Mouse (Mus musculus): ENCODE data around the gene C2cd4c. TPM values are rescaled to one million over a fixed set of nuclear protein-coding genes. Genes with fewer than 3 reads are reported as not detected.

The C2cd4c gene
- 0.03 and 0.05 TPM in 2 replicates for polyA plus RNA-seq (2015; fragmentation: Nextera tagmentation; extraction: Ambion mirVana)

DNA sequence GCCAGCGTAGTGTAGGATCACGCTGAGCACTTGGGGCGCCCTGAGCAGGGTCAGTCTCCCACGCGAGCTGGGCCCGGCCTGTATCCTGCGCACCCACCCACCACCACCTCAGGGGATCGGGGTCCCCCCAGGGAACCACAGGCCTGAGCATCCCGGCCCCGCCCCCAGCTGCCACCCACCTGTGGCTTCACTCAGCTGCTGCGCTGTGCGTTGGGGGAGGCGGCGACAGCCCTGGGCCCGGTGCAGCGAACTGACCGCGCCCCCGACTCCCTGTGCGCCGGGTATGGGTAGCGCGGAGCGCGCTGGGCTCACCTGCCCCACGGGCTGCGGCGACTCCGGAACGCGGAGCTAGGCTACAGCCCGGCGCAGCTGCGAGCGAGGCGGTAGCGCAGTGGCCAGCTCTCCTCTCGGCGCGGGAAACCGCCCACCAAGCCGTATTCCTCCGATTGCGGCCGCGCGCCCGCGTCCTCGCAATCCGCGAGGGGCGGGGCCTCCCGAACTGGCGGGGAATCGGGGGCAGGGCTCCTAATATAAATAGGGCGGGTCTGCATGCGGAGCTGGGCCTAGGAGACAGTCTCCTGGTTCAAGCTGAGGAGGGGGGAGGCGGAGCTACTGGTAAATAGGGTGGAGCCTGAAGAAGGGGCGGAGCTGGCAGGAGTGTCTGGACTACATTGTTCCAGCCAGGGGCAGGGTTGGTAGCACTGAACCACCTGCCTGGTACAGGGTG, at the start of gene C2cd4c:
TSS of gene C2cd4c (minus strand) at position 448 of the 727 bp plus-strand sequence.
- peak; percentile 77 for ATAC-seq (ENCODE audit: low FRiP score, low read depth)
- Histone ChIP-seq H3K4me2 (replicated peaks) (peak within 1 kb of the TSS; percentile 97), H3K27ac (no peak within 1 kb of the TSS), H3K4me3 (peak within 1 kb of the TSS; percentile 59), H3K27me3 (peaks cover 57% of the 10 kb centered on the region), H3K36me3 (no peaks in the 10 kb centered on the region), H3K9me3 (no peaks in the 10 kb centered on the region), H3K9ac (peak within 1 kb of the TSS; percentile 72), H3K4me1 (peaks cover 20% of the 10 kb centered on the region)
- WGBS, result under 1% methylated on average over 60 of the region's 60 CpGs

DNA sequence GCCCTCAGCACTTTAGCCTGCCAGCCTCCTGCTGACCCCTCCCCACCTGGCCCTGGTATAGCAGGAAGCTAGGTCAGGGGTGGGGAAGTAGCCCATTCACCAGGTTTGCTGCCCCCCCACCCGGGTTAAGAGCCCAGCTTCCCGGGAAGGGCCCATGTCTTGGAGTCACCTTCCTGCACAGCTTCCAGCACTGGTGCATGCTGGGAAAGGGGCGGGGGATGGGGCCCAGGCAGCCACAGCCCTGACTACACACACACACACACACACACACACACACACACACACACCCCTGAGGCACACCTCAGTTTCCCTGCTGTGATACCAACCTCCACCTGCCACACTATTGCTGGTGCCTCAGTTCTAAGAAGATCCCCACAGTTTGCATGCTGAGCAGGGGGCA, 48.0 kb upstream of the C2cd4c start:
- 36% methylated on average over 3 of the region's 3 CpGs for WGBS
- H3K4me2 ChIP-seq (replicated peaks), result no peak overlapping the region
- 0 out of 2 replicates have a peak, but pooled peaks cover 2% of the 10 kb centered on the region for H3K4me1 ChIP-seq
- no peaks in the 10 kb centered on the region for H3K36me3 ChIP-seq
- no peaks in the 10 kb centered on the region for H3K9me3 ChIP-seq
- no peak overlapping the region for H3K27ac ChIP-seq
- H3K9ac ChIP-seq, result no peak overlapping the region
- H3K4me3 ChIP-seq, result no peak overlapping the region
- ATAC-seq (ENCODE audit: low FRiP score, low read depth), result no peak
- no peaks in the 10 kb centered on the region for H3K27me3 ChIP-seq

DNA sequence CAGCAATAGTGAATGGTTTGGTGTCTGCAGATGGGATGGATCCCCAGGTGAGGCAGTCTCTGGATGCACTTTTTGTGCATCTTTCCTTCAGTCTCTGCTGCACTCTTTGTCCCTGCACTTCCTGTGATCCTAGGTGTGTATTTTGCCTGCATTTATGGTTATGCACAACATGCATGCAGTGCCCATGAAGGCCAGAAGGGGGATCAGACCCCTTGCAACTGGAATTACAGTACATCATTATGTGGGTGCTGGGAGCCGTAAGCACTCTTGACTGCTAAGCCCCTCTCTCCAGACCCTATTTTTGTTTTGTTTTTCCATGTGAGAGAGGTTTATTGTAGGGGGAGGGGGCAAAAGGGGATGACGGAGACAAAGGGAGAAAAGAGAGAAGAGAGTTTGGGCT, 46.5 kb upstream of the C2cd4c start:
- H3K27me3 ChIP-seq, result no peaks in the 10 kb centered on the region; the same call in 1 of the 2 replicates
- no peak overlapping the region for H3K27ac ChIP-seq
- H3K4me3 ChIP-seq, result no peak overlapping the region
- WGBS, result 72% methylated on average over 2 of the region's 2 CpGs
- no peaks in the 10 kb centered on the region for H3K9me3 ChIP-seq
- no peaks in the 10 kb centered on the region for H3K36me3 ChIP-seq
- no peak overlapping the region for H3K9ac ChIP-seq
- ATAC-seq (ENCODE audit: low FRiP score, low read depth), result no peak
- H3K4me2 ChIP-seq (replicated peaks), result no peak overlapping the region
- H3K4me1 ChIP-seq, result 0 out of 2 replicates have a peak, but pooled peaks cover 2% of the 10 kb centered on the region

DNA sequence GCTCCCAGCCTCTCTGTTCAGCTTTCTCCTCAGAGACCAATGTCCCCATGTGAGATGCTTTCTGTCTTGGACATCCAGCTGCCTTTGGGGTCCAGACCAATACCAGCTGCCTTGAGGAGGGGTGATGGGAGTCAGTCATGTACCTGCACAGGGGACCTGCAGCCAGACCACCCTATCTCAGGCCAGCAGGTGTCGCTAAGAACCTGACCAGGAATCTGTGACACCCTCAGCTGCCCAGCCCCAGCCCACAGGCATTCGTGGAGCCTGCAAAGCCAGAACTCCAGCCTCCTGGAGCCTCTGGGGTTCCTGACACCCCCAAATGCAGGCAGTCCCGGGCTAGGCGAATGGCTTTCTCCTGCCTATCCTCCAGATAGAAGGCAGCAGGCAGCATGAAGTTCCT, 45.0 kb upstream of the C2cd4c start:
- Histone ChIP-seq H3K27me3 (no peaks in the 10 kb centered on the region; the same call in 1 of the 2 replicates), H3K9me3 (no peaks in the 10 kb centered on the region), H3K4me2 (replicated peaks) (no peak overlapping the region), H3K27ac (no peak overlapping the region), H3K36me3 (no peaks in the 10 kb centered on the region), H3K4me1 (peaks cover 7% of the 10 kb centered on the region; the same call in 1 of the 2 replicates), H3K4me3 (no peak overlapping the region), H3K9ac (no peak overlapping the region)
- 19% methylated on average over 4 of the region's 4 CpGs for WGBS
- no peak for ATAC-seq (ENCODE audit: low FRiP score, low read depth)

DNA sequence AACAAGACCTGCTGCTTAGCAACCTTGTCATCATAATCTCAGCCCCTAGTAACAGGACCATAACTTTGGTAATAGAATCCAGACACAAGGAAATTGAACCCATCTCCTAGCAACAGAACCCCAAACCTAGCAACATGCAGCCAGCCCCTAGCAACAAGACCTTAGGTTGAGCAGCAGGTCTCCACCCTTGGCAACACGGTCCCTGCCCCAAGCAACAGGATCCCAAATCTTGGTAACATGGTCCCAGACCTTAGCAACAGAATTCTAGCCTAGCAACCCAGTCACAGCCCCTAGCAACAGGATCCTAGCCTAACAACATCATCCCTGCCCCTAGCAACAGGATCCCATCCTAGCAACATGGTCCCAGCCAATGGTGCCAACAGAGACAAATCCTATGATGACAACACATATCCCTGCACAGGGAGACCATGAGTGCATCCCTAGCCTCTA, 41.1 kb upstream of the C2cd4c start:
- Histone ChIP-seq H3K9me3 (no peaks in the 10 kb centered on the region), H3K4me1 (peaks cover 7% of the 10 kb centered on the region; the same call in 1 of the 2 replicates), H3K27ac (no peak overlapping the region), H3K27me3 (peaks cover 5% of the 10 kb centered on the region; the same call in 1 of the 2 replicates), H3K4me2 (replicated peaks) (no peak overlapping the region), H3K4me3 (no peak overlapping the region), H3K9ac (no peak overlapping the region), H3K36me3 (no peaks in the 10 kb centered on the region)
- ATAC-seq (ENCODE audit: low FRiP score, low read depth), result peak; percentile 84
- WGBS, result 0% methylated on average over 1 of the region's 1 CpGs

DNA sequence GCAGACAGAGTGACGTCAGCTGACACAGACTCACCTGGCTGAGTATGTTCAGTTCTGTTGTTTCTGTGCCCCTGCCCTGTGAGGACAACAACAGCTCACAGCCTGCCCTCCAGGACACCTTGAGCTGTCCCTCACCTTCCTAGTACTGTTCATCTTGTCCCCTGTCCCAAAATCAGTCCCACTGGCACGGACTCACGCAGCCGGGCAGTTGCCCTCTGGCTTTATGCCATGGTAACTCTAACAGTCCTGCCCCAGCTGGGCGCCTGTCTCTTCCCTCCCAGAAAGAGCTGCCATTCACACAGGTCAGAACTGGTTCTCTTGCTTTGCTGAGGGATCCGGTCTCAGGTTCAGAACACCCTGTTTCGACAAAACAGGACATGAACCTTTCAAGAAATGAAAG, 39.0 kb upstream of the C2cd4c start:
- ATAC-seq (ENCODE audit: low FRiP score, low read depth), result no peak
- 77% methylated on average over 7 of the region's 7 CpGs for WGBS
- no peak overlapping the region for H3K4me2 ChIP-seq (replicated peaks)
- no peak overlapping the region for H3K4me3 ChIP-seq
- no peaks in the 10 kb centered on the region for H3K9me3 ChIP-seq
- no peak overlapping the region for H3K9ac ChIP-seq
- H3K27ac ChIP-seq, result no peak overlapping the region
- H3K27me3 ChIP-seq, result peaks cover 5% of the 10 kb centered on the region; the same call in 1 of the 2 replicates
- H3K4me1 ChIP-seq, result peaks cover 5% of the 10 kb centered on the region; the same call in 1 of the 2 replicates
- no peaks in the 10 kb centered on the region for H3K36me3 ChIP-seq

DNA sequence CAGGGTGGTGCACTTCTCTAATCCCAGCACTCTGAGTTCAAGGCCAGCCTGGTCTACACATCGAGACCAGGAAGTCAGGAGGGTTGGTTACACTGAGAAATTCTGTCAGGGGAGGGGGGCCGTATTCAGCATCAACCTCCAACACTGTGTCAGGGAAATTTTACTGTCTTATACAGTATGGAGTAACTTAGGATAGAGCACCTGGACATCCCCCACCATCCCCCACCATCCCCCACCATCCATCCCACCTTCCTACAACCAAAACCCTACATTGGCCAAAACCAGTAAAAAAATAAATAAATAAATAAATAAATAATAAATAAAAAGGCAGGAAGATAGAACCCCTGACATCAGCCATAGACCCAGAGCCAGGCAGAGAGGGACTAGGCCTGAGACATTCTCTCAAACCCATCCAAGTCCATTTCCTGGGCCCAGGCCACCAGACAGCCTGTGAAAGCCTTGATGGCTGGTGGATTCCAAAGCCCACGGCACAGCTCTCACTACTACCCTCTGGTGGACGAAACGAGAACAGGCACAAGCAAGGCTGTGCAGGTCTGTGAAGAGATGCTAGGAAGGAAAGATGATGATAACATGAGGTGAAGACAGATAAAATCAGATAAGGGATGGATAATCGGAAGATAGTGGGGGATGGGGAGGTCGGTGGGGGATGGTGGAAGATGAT, 35.4 kb upstream of the C2cd4c start:
- Histone ChIP-seq H3K9ac (no peak overlapping the region), H3K4me1 (no peaks in the 10 kb centered on the region), H3K4me3 (no peak overlapping the region), H3K4me2 (replicated peaks) (no peak overlapping the region), H3K36me3 (no peaks in the 10 kb centered on the region), H3K9me3 (no peaks in the 10 kb centered on the region), H3K27ac (no peak overlapping the region), H3K27me3 (0 out of 2 replicates have a peak, but pooled peaks cover 5% of the 10 kb centered on the region)
- WGBS, result 31% methylated on average over 7 of the region's 7 CpGs
- ATAC-seq (ENCODE audit: low FRiP score, low read depth), result peak; percentile 38; the same call in 1 of the 2 replicates

DNA sequence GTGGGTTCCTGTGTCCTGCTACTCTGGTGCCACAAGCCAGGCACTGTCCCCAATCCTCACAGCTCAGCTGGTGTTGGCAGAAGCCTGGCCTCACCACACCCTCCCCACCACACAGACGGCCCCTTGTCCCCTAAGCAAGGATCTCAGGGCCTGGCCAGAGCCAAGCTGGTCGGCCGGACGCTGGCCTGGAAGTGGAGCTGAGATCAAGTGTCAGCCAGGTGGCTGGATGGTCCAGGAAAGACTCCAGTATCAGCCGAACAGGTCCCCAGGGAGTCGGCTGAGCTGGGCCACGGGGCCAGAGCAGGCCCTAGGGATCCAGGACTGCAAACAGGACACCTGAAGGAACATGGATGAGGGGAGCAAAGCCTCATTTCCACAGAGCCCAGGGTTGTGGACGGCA, 31.9 kb upstream of the C2cd4c start, which contains the start of gene Odf3l2:
TSS of gene Odf3l2 (minus strand) at position 28 of the 400 bp plus-strand sequence.
- Histone ChIP-seq H3K27me3 (no peaks in the 10 kb centered on the region), H3K9me3 (no peaks in the 10 kb centered on the region), H3K9ac (peak within 1 kb of the TSS; percentile 19; the same call in 1 of the 2 replicates), H3K36me3 (no peaks in the 10 kb centered on the region), H3K27ac (no peak within 1 kb of the TSS), H3K4me3 (no peak within 1 kb of the TSS), H3K4me2 (replicated peaks) (no peak within 1 kb of the TSS), H3K4me1 (no peaks in the 10 kb centered on the region)
- ATAC-seq (ENCODE audit: low FRiP score, low read depth), result 0 out of 2 replicates have a peak, but pooled peaks have one; percentile 20
- WGBS, result 69% methylated on average over 8 of the region's 8 CpGs

DNA sequence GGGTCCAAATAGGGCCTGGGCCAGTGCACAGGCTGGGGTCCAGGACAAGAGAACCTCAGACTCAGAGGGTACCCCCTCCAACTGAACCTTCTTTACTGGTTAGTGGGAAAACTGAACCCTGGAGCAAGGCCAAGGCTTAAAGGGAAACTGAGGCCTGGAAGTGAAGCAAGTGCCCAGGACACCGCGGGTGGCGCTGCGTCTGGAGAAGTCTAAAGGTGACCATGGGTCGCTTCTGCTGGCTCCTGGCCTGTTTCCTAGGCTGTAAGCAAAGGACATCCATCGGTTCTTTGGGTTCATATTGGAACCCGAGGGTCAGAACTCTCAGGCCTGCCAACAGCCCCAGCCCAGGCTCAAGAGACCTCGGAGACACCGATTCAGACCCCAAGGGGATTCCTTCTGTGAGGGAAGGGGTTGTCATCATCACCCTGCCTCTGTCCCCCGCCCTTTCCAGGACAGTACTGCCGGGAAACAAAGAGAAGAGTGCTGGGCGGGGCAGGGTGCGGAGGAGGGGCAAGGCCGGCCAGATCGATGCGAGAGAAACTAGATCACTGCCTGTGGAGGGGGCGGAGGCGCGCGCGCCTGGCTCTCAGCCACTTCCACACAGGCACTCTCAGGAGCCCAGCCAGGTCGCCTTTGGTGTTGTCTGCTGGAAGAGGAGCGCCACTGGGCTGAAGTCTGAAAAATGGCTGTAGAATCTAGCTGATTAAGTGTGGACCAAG, 24.8 kb upstream of the C2cd4c start:
- ATAC-seq (ENCODE audit: low FRiP score, low read depth), result peak; percentile 57; the same call in 1 of the 2 replicates
- Histone ChIP-seq H3K36me3 (no peaks in the 10 kb centered on the region), H3K9me3 (no peaks in the 10 kb centered on the region), H3K4me2 (replicated peaks) (peak overlapping the region; percentile 93), H3K4me1 (peaks cover 22% of the 10 kb centered on the region), H3K27ac (no peak overlapping the region), H3K9ac (peak overlapping the region; percentile 57), H3K4me3 (peak overlapping the region; percentile 90), H3K27me3 (peaks cover 37% of the 10 kb centered on the region)
- WGBS, result 7% methylated on average over 23 of the region's 23 CpGs

DNA sequence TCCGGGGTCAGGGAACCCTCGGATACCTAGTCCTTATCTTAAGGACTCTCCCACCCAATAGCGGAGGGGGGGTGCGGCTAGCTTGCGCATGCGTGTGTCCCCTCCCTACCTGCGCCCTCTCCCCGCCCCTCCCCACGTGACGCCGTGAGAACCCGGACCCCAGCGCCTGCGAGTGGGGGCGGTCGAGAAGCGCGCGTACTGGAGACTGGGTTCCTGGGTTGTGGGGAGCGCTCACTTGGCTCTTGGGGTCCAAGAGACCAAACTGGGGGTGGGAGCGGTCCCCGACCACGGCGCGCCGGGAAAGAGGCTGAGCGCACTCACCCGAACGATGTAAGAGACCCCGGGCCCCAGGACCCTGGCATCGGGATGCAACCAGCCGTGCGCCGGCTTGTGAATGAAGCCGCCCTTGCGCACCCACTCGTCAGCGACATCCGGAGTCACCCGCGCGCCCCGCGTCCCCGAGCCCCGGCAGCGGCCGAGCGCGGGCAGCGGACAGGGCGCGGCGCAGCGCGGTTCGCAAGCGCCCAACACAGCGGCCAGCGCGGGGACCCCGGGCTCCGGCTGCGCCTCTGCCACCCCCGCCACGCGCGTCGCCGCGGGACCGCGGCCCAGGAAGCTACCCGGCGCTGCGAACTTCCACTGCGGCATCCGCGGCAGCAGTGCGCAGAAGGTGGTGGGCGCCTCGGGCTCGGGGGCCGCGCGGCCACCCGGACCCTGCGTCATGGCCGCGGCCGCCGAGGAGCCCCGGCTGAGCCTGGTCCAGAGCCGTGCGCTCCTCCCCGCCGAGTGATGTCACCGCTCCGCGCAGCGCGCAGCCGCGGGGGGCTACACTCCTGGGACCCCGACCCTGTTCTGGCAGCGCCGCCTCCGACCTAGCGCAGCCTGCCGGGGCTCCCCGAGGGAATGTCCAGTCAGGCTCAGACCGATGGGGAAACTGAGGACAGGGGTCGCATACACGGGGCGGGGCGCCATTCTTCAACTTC, 23.6 kb upstream of the C2cd4c start, which contains the start of gene Shc2:
TSS of gene Shc2 (minus strand) at position 791 of the 983 bp plus-strand sequence.
- WGBS, result under 1% methylated on average over 105 of the region's 116 CpGs
- Histone ChIP-seq H3K4me1 (peaks cover 22% of the 10 kb centered on the region), H3K27me3 (peaks cover 37% of the 10 kb centered on the region), H3K9me3 (no peaks in the 10 kb centered on the region), H3K9ac (peak within 1 kb of the TSS; percentile 85), H3K4me2 (replicated peaks) (peak within 1 kb of the TSS; percentile 93), H3K4me3 (peak within 1 kb of the TSS; percentile 90), H3K27ac (peak within 1 kb of the TSS; percentile 58; the same call in 1 of the 2 replicates), H3K36me3 (no peaks in the 10 kb centered on the region)
- peak; percentile 83 for ATAC-seq (ENCODE audit: low FRiP score, low read depth)

DNA sequence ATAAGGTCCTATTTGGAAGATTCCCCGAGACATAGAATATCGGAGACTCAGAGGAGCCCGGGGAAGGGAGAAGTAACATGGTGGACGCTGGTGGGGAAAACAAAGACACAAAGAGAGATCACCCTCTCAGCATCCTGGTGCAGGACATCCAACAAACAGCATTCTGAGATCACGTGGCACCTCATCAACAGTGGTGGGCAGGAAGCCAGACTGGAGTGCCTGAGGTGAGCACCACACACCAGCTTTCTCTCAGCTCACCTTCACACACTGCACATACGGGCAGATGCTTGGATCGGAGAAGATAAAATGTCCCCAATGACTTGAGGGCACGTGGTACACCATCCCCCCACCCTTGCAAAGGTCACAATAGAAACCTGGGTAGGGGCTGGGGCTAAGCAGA, 22.5 kb upstream of the C2cd4c start:
- peak overlapping the region; percentile 90; the same call in 1 of the 2 replicates for H3K4me3 ChIP-seq
- ATAC-seq (ENCODE audit: low FRiP score, low read depth), result no peak
- WGBS, result 83% methylated on average over 8 of the region's 8 CpGs

More for the DNA sequence above, 22.5 kb upstream of the C2cd4c start:
- Histone ChIP-seq H3K27me3 (peaks cover 37% of the 10 kb centered on the region), H3K9me3 (no peaks in the 10 kb centered on the region), H3K4me2 (replicated peaks) (peak overlapping the region; percentile 93), H3K9ac (no peak overlapping the region), H3K36me3 (no peaks in the 10 kb centered on the region), H3K27ac (no peak overlapping the region), H3K4me1 (peaks cover 22% of the 10 kb centered on the region)

All from limb, embryonic 13.5 days (tissue).